Mouse (Mus musculus) T-helper 2 cell (primary cell): ENCODE measurements around the gene Dnaaf5.

Source experiments
- in situ Hi-C: fragments of 300-600 bp; cut with MboI, MseI; formaldehyde crosslinking; loops from one replicate; pipeline ENCODE4 v1.15.1; 2025; ENCODE audit warnings: high pct_unique_total_duplicates

Dnaaf5 gene

GRCm38 (mm10) chr5:139228318-139228717, 78.3 kb downstream of the Dnaaf5 start:
- in situ Hi-C loops: no loop called here

- in situ Hi-C loops: no loop called here
Observed at GRCm38 (mm10) chr5:139229716-139230115, 79.7 kb downstream of the Dnaaf5 start.

DNA sequence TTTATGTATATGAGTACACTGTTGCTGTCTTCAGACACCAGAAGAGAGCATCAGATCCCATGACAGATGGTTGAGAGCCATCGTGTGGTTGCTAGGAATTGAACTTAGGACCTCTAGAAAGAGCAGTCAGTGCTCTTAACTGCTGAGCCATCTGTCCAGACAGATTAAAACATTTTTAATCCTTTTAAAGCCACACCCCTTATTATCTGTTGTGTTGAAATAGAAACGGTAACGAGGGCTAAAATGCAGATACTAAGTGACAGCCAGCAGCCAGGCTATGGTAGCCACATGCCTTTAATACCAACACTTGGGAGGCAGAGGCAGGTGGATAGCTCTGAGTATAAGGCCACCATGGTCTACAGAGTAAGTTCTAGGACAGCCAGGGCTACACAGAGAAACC, 82.1 kb downstream of the Dnaaf5 start:
- in situ Hi-C loops: no loop called here

DNA sequence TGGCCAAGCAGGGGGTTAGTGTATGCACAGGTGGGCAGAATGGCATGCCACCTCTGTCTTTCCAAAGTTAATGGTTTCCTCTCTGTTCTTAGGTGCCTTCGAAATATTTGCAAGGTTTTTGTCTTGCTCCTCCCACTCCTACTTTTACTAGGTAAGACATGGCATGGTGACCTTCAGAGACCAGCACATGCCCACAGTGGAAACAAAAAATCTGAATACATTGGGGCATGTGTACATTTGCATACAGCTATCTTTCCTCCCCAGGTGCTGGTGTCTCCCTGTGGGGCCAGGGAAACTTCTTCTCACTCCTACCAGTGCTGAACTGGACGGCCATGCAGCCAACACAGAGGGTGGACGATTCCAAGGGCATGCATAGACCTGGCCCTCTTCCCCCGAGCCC, 84.4 kb downstream of the Dnaaf5 start:
- in situ Hi-C loops: no loop called here
